Mouse (Mus musculus) liver, adult 2 months (tissue): ENCODE data around the gene Dcaf15. TPM values are rescaled to one million over a fixed set of nuclear protein-coding genes. Genes with fewer than 3 reads are reported as not detected.
A peak's percentile ranks its signal among the peaks of the same experiment; 100 is the strongest.

Experiments used
- DNase-seq: peaks from one replicate; pipeline ENCODE4 v3.0.0-alpha.2; 2011; ENCODE audit warnings: low read depth, low spot score; ENCODE audit errors: extremely low read depth
- H3K27ac ChIP-seq: fragments of 200-500 bp; replicated peaks from 2 replicates; pipeline ENCODE4 v1.5.1; 2012; ENCODE audit warnings: low read depth, mild to moderate bottlenecking, control low read depth, inconsistent platforms, low read length; ENCODE audit not compliant: insufficient read depth
- H3K27me3 ChIP-seq: fragments of 200-500 bp; 2 replicates; pipeline ENCODE4 v1.6.1; 2012; ENCODE audit warnings: mild to moderate bottlenecking, moderate library complexity, low read length, inconsistent platforms; ENCODE audit not compliant: control insufficient read depth, insufficient read depth
- H3K36me3 ChIP-seq: fragments of 200-500 bp; 2 replicates; pipeline ENCODE4 v1.6.1; 2012; ENCODE audit warnings: low read length, inconsistent platforms; ENCODE audit not compliant: control insufficient read depth, insufficient read depth
- H3K4me1 ChIP-seq: fragments of 200-500 bp; 2 replicates; pipeline ENCODE4 v1.6.1; 2011; ENCODE audit warnings: low read length; ENCODE audit not compliant: control insufficient read depth, insufficient read depth
- H3K4me3 ChIP-seq: fragments of 200-500 bp; 2 replicates; pipeline ENCODE4 v1.5.1; 2011; ENCODE audit warnings: low read depth, mild to moderate bottlenecking, control low read depth, low read length, moderate library complexity; ENCODE audit not compliant: insufficient read depth
- H3K79me2 ChIP-seq: fragments of 200-500 bp; 2 replicates; pipeline ENCODE4 v1.6.1; 2012; ENCODE audit warnings: inconsistent platforms, mild to moderate bottlenecking, low read length, moderate library complexity; ENCODE audit not compliant: control insufficient read depth, insufficient read depth
- H3K9ac ChIP-seq: fragments of 200-500 bp; 2 replicates; pipeline ENCODE4 v1.6.1; 2012; ENCODE audit warnings: low read depth, mild to moderate bottlenecking, control low read depth, inconsistent platforms, low read length
- CTCF ChIP-seq: fragments of 200-500 bp; IDR thresholded peaks from 2 replicates; pipeline ENCODE4 v1.5.1; 2011; ENCODE audit warnings: low read depth, low read length, control low read depth
- POLR2A ChIP-seq: fragments of 200-500 bp; IDR thresholded peaks from 2 replicates; pipeline ENCODE4 v1.6.1; 2011; ENCODE audit warnings: low read length, control low read depth; ENCODE audit not compliant: insufficient read depth; ENCODE audit errors: extremely low read depth
- WGBS: fragments of 180-500 bp; shearing (Covaris S2); methylation state at CpG from one replicate; pipeline ENCODE4 v1.1.7; 2018; 5-methylcytosine and 5-hydroxymethylcytosine counted together
- polyA plus RNA-seq: library from polyadenylated mRNA; depleted of rRNA; stranded (reverse); fragments of >200 nt; gene quantifications from 2 replicates; pipeline ENCODE4 v1.2.3, GENCODE M21; 2012
- total RNA-seq: library from RNA; depleted of rRNA; stranded (reverse); fragments of >200 nt; gene quantifications from 2 replicates; pipeline ENCODE4 v1.2.3, GENCODE M21; 2014

Dcaf15 gene
- total and polyA plus RNA-seq, 2 experiments = 1.4 to 9.9 TPM

DNA sequence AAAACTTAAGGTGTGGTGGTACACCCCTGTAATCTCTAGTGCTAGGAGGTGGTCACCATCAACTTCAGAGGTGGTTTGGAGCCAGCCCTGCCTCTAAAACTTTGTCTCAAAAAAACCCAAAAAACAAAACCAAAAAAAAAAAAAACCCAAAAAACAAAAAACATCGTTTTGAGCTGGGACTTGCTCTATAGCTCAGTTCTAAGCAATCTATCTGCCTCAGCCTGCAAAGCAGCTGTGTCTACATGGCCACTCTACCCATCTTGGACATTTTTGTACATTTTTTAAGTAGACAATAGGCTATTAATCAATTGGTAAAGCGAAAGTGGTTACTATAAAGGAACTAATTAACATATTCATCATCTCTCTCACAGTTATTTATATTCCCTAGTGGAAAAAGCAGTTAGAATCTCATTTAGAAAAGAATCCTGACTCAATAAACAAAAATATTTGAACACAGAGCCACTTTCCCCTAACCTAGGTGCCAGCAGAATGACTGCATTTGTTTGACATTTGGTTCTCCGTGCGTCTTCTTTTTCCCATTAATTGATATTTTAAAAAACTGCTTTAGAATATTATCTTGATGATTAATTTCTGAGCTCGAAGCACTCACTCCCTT is 39.0 kb downstream of the Dcaf15 start:
- H3K27me3 ChIP-seq = no peaks in the 10 kb centered on the region
- no peaks in the 10 kb centered on the region for H3K36me3 ChIP-seq
- TF ChIP-seq CTCF (no peak), POLR2A (no peak)
- H3K9ac ChIP-seq = peak overlapping the region; percentile 70
- peak overlapping the region; percentile 69 for H3K4me3 ChIP-seq
- H3K79me2 ChIP-seq = peaks cover 8% of the 10 kb centered on the region; the same call in 1 of the 2 replicates
- no peak for DNase-seq
- WGBS = 29% methylated on average over 5 of the region's 5 CpGs
- H3K27ac ChIP-seq = peak overlapping the region; percentile 65
- H3K4me1 ChIP-seq = peaks cover 27% of the 10 kb centered on the region

DNA sequence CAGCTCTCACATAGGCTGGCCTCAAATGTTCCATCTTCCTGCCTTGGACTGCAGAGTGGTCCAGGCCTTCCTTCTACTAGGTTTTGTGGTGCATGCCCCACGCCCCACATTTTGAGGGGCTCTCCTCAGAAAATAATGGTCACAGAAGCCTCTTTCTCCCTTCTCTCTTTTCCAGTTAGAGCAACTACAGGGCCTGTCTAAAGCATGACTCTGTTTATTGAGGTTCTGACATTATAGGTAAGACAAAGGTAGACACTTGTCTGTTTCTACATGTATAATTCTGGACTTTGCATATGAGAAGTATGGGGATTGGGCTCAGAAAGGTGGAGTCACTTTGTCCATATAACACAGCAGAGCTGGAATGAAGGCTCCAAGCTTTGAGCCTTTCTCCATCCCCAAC is 39.5 kb downstream of the Dcaf15 start, which contains the start of gene Gm10643:
Gene Gm10643 (minus strand): TSS at position 101 of the 400 bp plus-strand sequence.
- 96% methylated on average over 1 of the region's 1 CpGs for WGBS
- Histone ChIP-seq H3K9ac (peak within 1 kb of the TSS; percentile 70), H3K79me2 (peaks cover 8% of the 10 kb centered on the region; the same call in 1 of the 2 replicates), H3K27ac (peak within 1 kb of the TSS; percentile 65), H3K36me3 (no peaks in the 10 kb centered on the region), H3K4me3 (peak within 1 kb of the TSS; percentile 69), H3K4me1 (peaks cover 21% of the 10 kb centered on the region), H3K27me3 (no peaks in the 10 kb centered on the region)
- TF ChIP-seq CTCF (no peak), POLR2A (no peak)
- no peak for DNase-seq

DNA sequence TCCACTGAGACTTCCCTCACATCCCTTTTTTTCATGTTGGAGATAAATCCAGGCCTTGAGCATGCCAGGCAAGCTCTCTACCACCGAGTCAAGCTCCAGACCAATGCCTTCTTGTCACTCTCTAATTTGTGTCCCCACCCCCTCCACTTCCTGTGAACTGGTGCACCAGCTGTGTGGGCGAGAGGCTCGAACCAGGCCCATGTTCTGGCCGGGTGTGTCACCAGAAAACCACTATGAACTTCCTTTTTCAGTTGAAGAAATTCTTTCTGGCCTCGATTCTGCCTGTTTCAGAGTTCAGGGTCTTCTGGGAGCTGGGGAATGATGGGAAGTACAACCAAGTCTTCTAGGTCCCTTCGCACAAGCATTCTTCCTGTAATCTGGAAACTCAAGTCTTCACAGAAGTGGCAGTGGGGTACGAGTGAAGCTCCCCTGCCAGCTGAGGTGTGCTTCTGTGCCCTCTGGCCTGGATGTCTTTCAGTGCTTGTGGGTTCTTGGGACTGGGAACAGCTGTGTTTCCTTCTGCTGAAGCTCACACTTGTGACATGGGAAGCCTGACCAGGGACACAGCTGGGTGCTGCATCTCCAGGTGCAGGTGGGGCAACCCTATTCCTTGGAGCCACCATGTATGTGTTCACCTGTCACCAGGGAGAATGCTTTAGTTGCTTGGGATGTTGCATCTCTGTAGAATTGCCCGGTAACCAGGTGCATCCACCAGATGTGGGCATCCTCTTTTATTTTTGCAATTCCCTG is 40.5 kb downstream of the Dcaf15 start:
- 71% methylated on average over 8 of the region's 8 CpGs for WGBS
- peaks cover 8% of the 10 kb centered on the region; the same call in 1 of the 2 replicates for H3K79me2 ChIP-seq
- peaks cover 12% of the 10 kb centered on the region for H3K4me1 ChIP-seq
- DNase-seq = no peak
- no peak overlapping the region for H3K9ac ChIP-seq
- no peak overlapping the region for H3K27ac ChIP-seq
- no peak overlapping the region for H3K4me3 ChIP-seq
- no peaks in the 10 kb centered on the region for H3K27me3 ChIP-seq
- H3K36me3 ChIP-seq = no peaks in the 10 kb centered on the region
- no peak for TF ChIP-seq POLR2A
- TF ChIP-seq CTCF = no peak

- DNase-seq = no peak
- H3K4me3 ChIP-seq = no peak overlapping the region
- no peaks in the 10 kb centered on the region; the same call in 1 of the 2 replicates for H3K27me3 ChIP-seq
- no peak overlapping the region for H3K27ac ChIP-seq
- 77% methylated on average over 2 of the region's 2 CpGs for WGBS
- no peaks in the 10 kb centered on the region for H3K36me3 ChIP-seq
- H3K4me1 ChIP-seq = no peaks in the 10 kb centered on the region
- no peaks in the 10 kb centered on the region for H3K79me2 ChIP-seq
- TF ChIP-seq POLR2A = no peak
- no peak for TF ChIP-seq CTCF
- H3K9ac ChIP-seq = no peak overlapping the region
Measured at GRCm38 (mm10) chr8:84060245-84060644, 44.3 kb downstream of the Dcaf15 start.

DNA sequence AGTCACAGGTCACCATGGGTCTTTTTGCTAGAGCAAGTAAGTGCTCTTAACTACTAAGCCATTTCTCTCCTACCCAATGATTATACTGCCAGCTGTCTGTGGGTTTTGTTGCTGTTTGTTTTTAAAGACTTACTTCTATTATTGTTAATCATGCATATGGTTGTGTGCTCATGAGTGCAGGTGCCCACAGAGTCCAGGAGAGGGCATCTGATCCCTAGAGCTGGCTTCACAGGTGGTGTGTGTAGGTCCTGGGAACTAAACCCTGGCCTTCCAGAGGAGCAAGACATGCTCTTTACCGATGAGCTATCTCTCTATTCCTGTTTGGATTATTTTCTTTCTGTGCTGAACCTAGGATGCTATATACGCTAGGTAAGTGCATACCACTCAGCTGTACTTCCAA is 45.3 kb downstream of the Dcaf15 start:
- DNase-seq = no peak
- Histone ChIP-seq H3K9ac (no peak overlapping the region), H3K79me2 (no peaks in the 10 kb centered on the region), H3K4me3 (no peak overlapping the region), H3K36me3 (no peaks in the 10 kb centered on the region), H3K27me3 (no peaks in the 10 kb centered on the region; the same call in 1 of the 2 replicates), H3K4me1 (no peaks in the 10 kb centered on the region), H3K27ac (no peak overlapping the region)
- TF ChIP-seq CTCF = 0 out of 2 replicates have a peak, but pooled peaks have one; percentile 15
- TF ChIP-seq POLR2A = no peak
- WGBS = 90% methylated on average over 2 of the region's 2 CpGs

DNA sequence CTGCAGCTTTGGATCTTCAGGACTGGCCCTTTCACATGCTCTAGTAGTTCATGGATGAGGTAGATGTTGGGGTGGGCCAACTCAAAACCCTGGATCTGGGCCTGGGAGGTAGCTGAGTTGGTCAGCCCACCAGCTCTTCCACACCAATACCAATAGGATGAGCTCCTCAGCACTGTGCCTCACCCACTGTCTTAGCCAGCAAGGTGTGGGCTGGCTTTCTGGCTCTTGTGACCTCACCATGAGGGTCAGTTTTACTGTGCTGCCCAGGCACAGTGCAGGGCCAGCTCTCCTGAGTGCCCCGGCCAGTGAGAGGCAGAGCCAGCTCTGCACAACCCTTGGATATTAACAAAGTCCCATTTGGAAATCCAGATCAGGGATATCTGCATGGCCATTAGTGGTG is 46.7 kb downstream of the Dcaf15 start:
- Histone ChIP-seq H3K4me3 (no peak overlapping the region), H3K9ac (no peak overlapping the region), H3K27ac (no peak overlapping the region), H3K27me3 (no peaks in the 10 kb centered on the region; the same call in 1 of the 2 replicates), H3K79me2 (no peaks in the 10 kb centered on the region), H3K36me3 (no peaks in the 10 kb centered on the region), H3K4me1 (no peaks in the 10 kb centered on the region)
- DNase-seq = no peak
- TF ChIP-seq POLR2A (no peak), CTCF (no peak)
- 96% methylated on average over 1 of the region's 1 CpGs for WGBS
